Mouse (Mus musculus): ENCODE data around the gene Kif19a. TPM values are rescaled to one million over a fixed set of nuclear protein-coding genes. Genes with fewer than 3 reads are reported as not detected.

Gene Kif19a
- 4.7 TPM for polyA plus RNA-seq (2015; fragmentation: Illumina TruSeq; extraction: RNeasy Lipid Tissue Mini Kit (QIAGEN cat#74804); ENCODE audit: insufficient read depth, low read depth, low replicate concordance)

DNA sequence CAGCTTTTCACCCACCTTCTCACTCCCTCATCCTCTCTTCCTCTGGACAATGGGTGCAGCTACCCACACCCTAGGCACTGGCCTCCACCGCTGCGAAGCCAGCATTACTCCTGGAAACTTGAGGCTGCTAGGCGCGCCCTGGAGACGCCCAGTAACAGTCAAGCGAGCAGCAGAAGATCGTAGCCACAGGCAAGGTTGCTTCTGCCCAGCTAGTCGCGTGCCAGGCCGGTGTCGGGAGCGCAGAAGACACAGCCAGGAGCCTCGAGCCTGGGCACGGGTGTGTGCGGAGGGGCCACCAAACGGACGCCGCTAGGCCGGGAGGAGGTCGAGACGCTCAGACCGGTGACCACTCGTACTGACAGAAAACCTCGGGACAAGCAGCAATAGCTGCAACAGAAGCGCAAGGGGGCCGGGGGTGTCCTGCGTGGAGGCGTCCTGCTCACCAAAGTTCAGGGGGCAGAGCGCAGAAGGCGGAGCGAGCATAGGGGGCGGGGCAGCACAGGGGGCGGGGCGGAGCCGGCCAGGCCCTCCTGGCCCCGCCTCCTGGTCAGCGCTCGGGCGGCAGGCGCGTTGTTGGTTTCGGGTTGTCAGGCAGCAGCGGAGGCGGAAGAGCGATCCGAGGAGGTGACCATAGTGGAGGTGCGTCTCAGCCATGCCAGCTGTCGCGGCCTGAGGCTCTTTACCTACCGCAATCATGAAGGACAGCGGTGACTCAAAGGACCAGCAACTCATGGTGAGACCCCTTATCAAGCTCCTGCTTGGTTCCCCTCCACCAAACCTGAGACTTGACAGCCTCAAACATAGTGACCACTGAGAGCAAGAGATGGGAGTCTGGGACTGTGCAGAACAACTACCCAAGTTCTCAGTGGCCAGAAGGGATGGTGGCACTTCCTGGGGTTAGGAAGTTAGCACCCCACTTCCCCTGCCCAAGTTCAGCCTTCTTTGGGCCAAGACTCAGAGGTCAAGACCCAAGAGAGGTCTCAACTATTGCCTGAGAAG lies at the start of gene Kif19a:
Gene Kif19a (plus strand): TSS at position 569 of the 999 bp plus-strand sequence.

DNA sequence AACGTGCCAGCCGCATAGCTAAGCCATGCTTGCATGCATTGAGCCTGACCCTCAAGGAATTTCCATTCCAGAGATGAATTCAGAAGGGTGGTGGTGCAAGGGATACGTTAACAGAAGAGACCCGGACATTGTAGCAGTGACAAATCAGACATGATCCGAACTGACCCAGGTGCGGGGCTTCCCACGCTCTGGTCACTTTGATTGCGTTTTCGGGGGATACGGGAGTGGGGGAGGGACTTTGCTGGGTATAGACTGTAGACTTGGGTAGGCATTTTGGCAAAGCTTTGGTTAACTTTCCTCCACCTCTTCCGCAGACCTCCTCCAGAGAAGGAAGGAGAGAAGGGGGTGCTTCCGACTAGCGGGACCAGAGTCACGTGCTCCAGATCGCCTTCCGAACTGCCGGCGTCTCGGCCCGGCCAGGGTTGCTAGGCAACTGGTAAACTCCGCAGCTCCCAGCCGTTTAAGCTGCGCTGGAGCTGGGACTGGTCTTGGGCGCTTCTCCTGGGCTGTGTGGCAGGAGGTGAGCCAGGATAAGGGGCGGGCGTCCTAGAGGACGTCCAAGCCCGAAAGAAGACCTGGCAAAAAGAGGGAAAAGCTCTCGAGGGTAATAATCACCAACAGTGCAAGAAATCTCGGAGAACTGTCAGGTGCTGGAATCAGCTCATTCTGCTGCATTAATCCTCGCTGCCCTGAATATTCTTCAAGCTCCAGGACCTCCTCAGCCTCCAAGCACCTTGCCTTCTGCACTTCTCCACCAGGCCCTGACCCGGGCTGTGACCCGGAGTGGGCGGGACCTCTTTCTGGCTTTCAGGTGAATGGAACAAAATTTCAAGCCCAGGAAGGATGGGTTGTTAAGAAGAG lies 38.0 kb upstream of the Kif19a start, which contains the start of gene Dnaic2:
Gene Dnaic2 (plus strand): TSS at position 444 of the 861 bp plus-strand sequence.

DNA sequence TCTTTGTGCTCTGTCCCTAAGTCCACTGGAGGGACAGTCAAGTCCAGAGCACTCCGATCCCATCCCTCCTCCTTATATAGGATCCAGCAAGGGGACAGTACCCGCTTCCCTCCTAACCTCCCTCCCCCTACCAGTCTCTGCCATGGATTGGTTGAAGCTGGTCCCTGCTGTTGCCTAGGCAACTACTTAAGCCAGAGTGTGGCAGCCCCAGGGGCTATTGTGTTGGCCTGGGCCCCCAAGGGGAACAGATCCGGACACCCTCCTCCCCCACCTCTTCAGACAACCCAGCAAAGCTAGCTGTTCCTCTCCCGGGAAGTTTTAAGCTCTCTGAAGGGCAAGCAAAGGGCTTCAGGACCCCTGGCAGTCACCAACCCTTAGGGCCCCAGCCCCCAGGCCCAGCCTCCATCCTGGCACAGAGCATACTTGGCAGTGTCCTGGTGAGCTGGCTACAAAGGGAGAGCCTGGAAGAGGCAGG lies 30.7 kb downstream of the Kif19a start, which contains the start of gene Btbd17:
Gene Btbd17 (minus strand): TSS at position 98 of the 475 bp plus-strand sequence.

DNA sequence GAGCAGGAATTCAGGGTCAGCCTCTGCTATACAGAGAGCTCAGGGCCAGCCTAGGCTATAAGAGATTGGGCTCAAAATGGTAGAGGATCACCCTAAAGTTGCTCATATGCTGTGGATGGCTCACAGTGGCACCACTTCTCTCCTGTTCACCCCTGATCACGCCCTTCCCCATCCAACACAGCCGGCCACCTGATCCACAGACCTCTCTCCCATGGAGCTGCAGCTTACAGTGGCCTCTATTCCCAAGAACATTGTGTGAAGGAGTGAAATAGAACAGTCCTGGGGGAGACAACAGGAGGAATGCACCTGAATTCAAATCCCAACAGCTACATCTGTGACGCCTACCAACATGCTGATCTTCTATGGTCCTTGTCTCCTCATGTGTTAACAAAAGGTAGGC lies 33.4 kb downstream of the Kif19a start, which contains the start of gene Gpr142:
Gene Gpr142 (plus strand): TSS at position 301 of the 400 bp plus-strand sequence.

Other genes with a start within 250 kb of the Kif19a start
- 994 TPM for gene Rpl38, start 96.9 kb upstream of the Kif19a start, polyA plus RNA-seq (2015; fragmentation: Illumina TruSeq; extraction: RNeasy Lipid Tissue Mini Kit (QIAGEN cat#74804); ENCODE audit: insufficient read depth, low read depth, low replicate concordance)
- 3.2 TPM for gene Ttyh2, start 90.0 kb upstream of the Kif19a start, polyA plus RNA-seq (2015; fragmentation: Illumina TruSeq; extraction: RNeasy Lipid Tissue Mini Kit (QIAGEN cat#74804); ENCODE audit: insufficient read depth, low read depth, low replicate concordance)
- gene Dnaic2, start 38.0 kb upstream of the Kif19a start, polyA plus RNA-seq (2015; fragmentation: Illumina TruSeq; extraction: RNeasy Lipid Tissue Mini Kit (QIAGEN cat#74804); ENCODE audit: insufficient read depth, low read depth, low replicate concordance) = not detected
- not detected for gene Btbd17, start 30.6 kb downstream of the Kif19a start, polyA plus RNA-seq (2015; fragmentation: Illumina TruSeq; extraction: RNeasy Lipid Tissue Mini Kit (QIAGEN cat#74804); ENCODE audit: insufficient read depth, low read depth, low replicate concordance)
- gene Gpr142, start 33.5 kb downstream of the Kif19a start, polyA plus RNA-seq (2015; fragmentation: Illumina TruSeq; extraction: RNeasy Lipid Tissue Mini Kit (QIAGEN cat#74804); ENCODE audit: insufficient read depth, low read depth, low replicate concordance) = 1.8 TPM
- gene Gprc5c, start 85.8 kb downstream of the Kif19a start, polyA plus RNA-seq (2015; fragmentation: Illumina TruSeq; extraction: RNeasy Lipid Tissue Mini Kit (QIAGEN cat#74804); ENCODE audit: insufficient read depth, low read depth, low replicate concordance) = 3.3 TPM
- 0.55 TPM for gene Cd300a, start 124.7 kb downstream of the Kif19a start, polyA plus RNA-seq (2015; fragmentation: Illumina TruSeq; extraction: RNeasy Lipid Tissue Mini Kit (QIAGEN cat#74804); ENCODE audit: insufficient read depth, low read depth, low replicate concordance)
- gene Cd300lb, start 169.0 kb downstream of the Kif19a start, polyA plus RNA-seq (2015; fragmentation: Illumina TruSeq; extraction: RNeasy Lipid Tissue Mini Kit (QIAGEN cat#74804); ENCODE audit: insufficient read depth, low read depth, low replicate concordance) = 0.37 TPM
- gene Cd300c, start 203.8 kb downstream of the Kif19a start, polyA plus RNA-seq (2015; fragmentation: Illumina TruSeq; extraction: RNeasy Lipid Tissue Mini Kit (QIAGEN cat#74804); ENCODE audit: insufficient read depth, low read depth, low replicate concordance) = not detected
- 1.6 TPM for gene Cd300ld, start 224.5 kb downstream of the Kif19a start, polyA plus RNA-seq (2015; fragmentation: Illumina TruSeq; extraction: RNeasy Lipid Tissue Mini Kit (QIAGEN cat#74804); ENCODE audit: insufficient read depth, low read depth, low replicate concordance)
- gene Cd300c2, start 236.5 kb downstream of the Kif19a start, polyA plus RNA-seq (2015; fragmentation: Illumina TruSeq; extraction: RNeasy Lipid Tissue Mini Kit (QIAGEN cat#74804); ENCODE audit: insufficient read depth, low read depth, low replicate concordance) = 1.2 TPM

Data from pancreas, adult 10 weeks (tissue).